Mouse (Mus musculus) testis, adult 2 months (tissue): ENCODE measurements around the gene Nos1ap. TPM values are rescaled to one million over a fixed set of nuclear protein-coding genes. Genes with fewer than 3 reads are reported as not detected.

ENCODE experiments used
- H3K27ac ChIP-seq: fragments of 200-500 bp; 2 replicates; pipeline ENCODE4 v1.5.1; 2012; ENCODE audit warnings: low read depth, low read length; ENCODE audit not compliant: control insufficient read depth, insufficient read depth
- H3K27me3 ChIP-seq: fragments of 200-500 bp; 2 replicates; pipeline ENCODE4 v1.6.1; 2012; ENCODE audit warnings: mild to moderate bottlenecking, low read length, moderate library complexity; ENCODE audit not compliant: control insufficient read depth, insufficient read depth
- H3K36me3 ChIP-seq: fragments of 200-500 bp; 2 replicates; pipeline ENCODE4 v1.6.1; 2012; ENCODE audit warnings: mild to moderate bottlenecking, low read length; ENCODE audit not compliant: control insufficient read depth, insufficient read depth
- H3K4me1 ChIP-seq: fragments of 200-500 bp; 2 replicates; pipeline ENCODE4 v1.6.1; 2012; ENCODE audit warnings: low read length; ENCODE audit not compliant: control insufficient read depth, insufficient read depth
- H3K4me3 ChIP-seq: fragments of 200-500 bp; 2 replicates; pipeline ENCODE4 v1.5.1; 2012; ENCODE audit warnings: low read depth, mild to moderate bottlenecking, low read length, moderate library complexity, mixed read lengths; ENCODE audit not compliant: control insufficient read depth
- CTCF ChIP-seq: fragments of 200-500 bp; IDR thresholded peaks from 2 replicates; pipeline ENCODE4 v1.5.1; 2012; ENCODE audit warnings: low read depth, mild to moderate bottlenecking, inconsistent platforms, low read length, moderate library complexity; ENCODE audit not compliant: control insufficient read depth, insufficient read depth, insufficient replicate concordance
- POLR2A ChIP-seq: fragments of 200-500 bp; IDR thresholded peaks from 2 replicates; pipeline ENCODE4 v1.6.1; 2012; ENCODE audit warnings: low read depth, mild to moderate bottlenecking, inconsistent platforms, low read length, moderate library complexity; ENCODE audit not compliant: control insufficient read depth
- polyA plus RNA-seq: library from polyadenylated mRNA; depleted of rRNA; stranded (reverse); fragments of >200 nt; gene quantifications from 2 replicates; pipeline ENCODE4 v1.2.3, GENCODE M21; 2012

The Nos1ap gene
- polyA plus RNA-seq, 1 experiment = 2.1 TPM

GRCm38 (mm10) chr1:170430660-170431059 lies 159.0 kb downstream of the Nos1ap start:
- Histone ChIP-seq H3K36me3 (no peaks in the 10 kb centered on the region), H3K4me1 (no peaks in the 10 kb centered on the region), H3K27ac (no peak overlapping the region), H3K4me3 (no peak overlapping the region), H3K27me3 (no peaks in the 10 kb centered on the region)
- TF ChIP-seq CTCF = no peak
- TF ChIP-seq POLR2A = no peak

DNA sequence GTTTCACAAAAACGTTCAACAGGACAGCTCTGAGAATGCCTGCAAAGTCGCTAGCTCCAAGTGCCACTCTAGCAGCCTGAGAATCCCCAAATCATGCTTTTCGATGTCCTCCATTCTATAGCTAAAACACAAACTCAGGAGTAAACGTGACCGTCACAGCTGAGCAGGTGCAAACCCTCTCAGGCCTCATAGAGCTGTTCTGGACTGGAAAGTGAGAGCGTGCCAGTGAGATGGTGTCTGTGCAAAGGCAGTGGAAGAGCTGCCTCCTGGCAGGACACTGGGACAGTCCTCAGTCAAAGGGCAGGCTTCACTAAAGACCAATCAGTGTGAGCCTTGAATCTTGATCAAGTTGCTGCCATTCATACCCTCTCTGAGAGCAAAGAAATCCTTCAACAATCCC lies 160.0 kb downstream of the Nos1ap start:
- no peak for TF ChIP-seq CTCF
- no peak for TF ChIP-seq POLR2A
- H3K4me1 ChIP-seq = no peaks in the 10 kb centered on the region
- no peaks in the 10 kb centered on the region for H3K27me3 ChIP-seq
- no peaks in the 10 kb centered on the region for H3K36me3 ChIP-seq
- no peak overlapping the region for H3K4me3 ChIP-seq
- no peak overlapping the region for H3K27ac ChIP-seq

DNA sequence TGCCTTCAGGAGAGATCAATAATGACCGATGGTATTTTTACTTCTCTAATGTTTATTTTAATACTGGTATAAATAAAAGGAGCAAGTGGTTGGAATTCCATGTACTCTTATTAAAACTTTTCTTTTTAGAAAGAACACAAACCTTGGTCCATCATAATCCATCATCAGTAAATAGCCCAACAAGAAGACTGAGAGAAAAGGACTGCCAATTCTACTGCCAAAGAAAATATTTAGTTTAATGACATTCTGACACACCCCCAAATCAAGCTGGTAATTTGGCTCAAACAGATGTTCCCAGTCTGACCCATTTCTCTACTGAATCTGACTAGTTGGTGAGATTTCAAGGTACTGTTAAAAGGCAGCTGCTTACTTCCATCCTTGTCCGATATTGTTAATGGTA lies 161.5 kb downstream of the Nos1ap start:
- TF ChIP-seq POLR2A (no peak), CTCF (no peak)
- H3K4me3 ChIP-seq = no peak overlapping the region
- no peaks in the 10 kb centered on the region for H3K36me3 ChIP-seq
- H3K4me1 ChIP-seq = no peaks in the 10 kb centered on the region
- no peak overlapping the region for H3K27ac ChIP-seq
- no peaks in the 10 kb centered on the region for H3K27me3 ChIP-seq

DNA sequence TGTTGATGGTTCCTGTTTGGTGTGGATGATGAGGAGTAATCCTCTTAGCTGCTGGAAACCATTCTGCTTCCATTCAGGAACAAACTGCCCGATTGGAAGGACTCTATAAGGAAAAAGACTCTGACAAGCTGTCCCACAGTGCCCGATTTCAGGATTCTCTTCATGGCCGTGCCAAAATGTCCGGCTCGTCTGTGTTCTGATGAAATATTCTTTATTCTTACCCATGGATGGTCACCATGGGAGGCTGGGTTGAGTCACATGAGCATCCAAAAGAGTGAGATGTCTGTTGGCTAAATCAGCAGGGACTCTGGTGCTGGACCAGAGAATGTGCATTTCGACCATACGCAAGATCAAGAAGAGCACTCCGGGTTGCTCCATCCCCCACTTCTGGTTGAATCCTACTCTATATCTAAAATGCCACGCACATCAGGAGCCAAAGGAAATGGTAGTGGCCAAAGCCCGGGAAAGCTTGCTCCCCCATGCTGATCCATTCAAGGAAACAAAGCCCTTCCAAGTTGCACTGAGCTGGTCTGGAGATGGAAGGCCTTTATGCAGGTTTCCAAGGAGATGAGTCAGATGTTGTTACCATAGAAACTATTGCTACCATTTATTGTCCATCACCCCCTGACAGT lies 165.3 kb downstream of the Nos1ap start:
- Histone ChIP-seq H3K4me1 (no peaks in the 10 kb centered on the region), H3K36me3 (no peaks in the 10 kb centered on the region), H3K27ac (no peak overlapping the region), H3K27me3 (no peaks in the 10 kb centered on the region), H3K4me3 (no peak overlapping the region)
- no peak for TF ChIP-seq POLR2A
- TF ChIP-seq CTCF = no peak

DNA sequence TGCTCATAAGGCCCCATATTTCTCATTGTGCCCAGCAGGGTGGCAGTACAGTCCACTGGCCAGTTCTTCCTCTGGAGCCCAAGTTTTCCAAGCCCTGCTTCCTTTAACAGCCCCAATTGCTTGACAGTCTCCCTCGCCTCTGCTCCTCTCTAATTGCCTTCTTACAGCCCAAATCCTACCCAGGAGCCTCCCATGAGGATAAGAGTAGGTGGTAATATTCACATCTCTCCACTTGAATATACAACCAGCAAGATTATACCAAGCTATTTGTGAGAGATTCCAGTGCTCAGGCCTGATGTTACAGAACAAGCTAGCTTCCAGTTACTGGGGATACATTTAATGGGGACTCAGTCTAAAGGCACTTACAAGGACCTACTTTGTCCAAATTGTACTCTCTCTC lies 166.6 kb downstream of the Nos1ap start:
- Histone ChIP-seq H3K27me3 (no peaks in the 10 kb centered on the region), H3K4me1 (no peaks in the 10 kb centered on the region), H3K36me3 (no peaks in the 10 kb centered on the region), H3K4me3 (no peak overlapping the region), H3K27ac (no peak overlapping the region)
- no peak for TF ChIP-seq CTCF
- TF ChIP-seq POLR2A = no peak

DNA sequence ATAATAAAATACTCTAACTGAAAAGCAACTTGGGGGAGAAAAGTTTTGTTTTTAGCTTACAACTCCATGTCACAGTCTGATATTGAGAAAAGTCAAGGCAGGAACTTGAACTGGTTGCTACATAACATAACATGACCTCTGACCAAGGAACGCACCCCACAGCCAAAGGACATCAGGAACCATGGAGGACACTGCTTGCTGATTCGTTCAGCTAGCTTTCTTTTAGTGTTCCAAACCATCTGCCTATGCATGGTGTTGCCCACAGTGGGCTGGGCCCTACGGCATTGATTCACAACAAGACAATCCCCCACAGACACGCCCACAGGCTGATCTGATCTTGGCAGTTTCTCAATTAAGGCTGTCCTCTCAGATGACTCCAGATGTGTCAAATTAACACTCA lies 167.5 kb downstream of the Nos1ap start:
- no peaks in the 10 kb centered on the region for H3K4me1 ChIP-seq
- no peak overlapping the region for H3K4me3 ChIP-seq
- no peak overlapping the region for H3K27ac ChIP-seq
- TF ChIP-seq CTCF (no peak), POLR2A (no peak)
- no peaks in the 10 kb centered on the region for H3K27me3 ChIP-seq
- H3K36me3 ChIP-seq = no peaks in the 10 kb centered on the region

GRCm38 (mm10) chr1:170419961-170420360 lies 169.7 kb downstream of the Nos1ap start:
- no peaks in the 10 kb centered on the region for H3K4me1 ChIP-seq
- TF ChIP-seq CTCF (no peak), POLR2A (no peak)
- no peak overlapping the region for H3K27ac ChIP-seq
- no peaks in the 10 kb centered on the region for H3K27me3 ChIP-seq
- no peak overlapping the region for H3K4me3 ChIP-seq
- no peaks in the 10 kb centered on the region for H3K36me3 ChIP-seq

DNA sequence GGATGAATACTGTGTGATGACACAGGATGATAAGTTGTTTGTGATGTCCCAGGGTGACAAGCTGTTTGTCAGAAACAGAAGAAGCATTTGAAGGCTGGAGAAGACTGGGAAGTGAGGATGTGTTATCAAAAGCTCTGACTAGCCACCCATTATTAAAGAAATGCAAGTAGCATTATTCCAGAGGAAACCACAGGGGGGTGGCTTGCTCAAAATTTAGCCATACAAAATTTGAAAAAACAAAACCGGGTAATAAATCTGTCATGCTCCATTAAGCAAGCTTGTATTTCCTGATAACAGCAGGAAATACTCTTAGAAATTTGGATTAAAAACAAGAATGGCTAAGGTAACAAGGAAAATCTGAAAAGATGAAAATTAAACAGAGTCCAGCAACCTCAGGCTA lies 171.5 kb downstream of the Nos1ap start:
- H3K4me1 ChIP-seq = no peaks in the 10 kb centered on the region
- H3K4me3 ChIP-seq = no peak overlapping the region
- no peaks in the 10 kb centered on the region for H3K36me3 ChIP-seq
- H3K27ac ChIP-seq = no peak overlapping the region
- H3K27me3 ChIP-seq = no peaks in the 10 kb centered on the region
- TF ChIP-seq CTCF = no peak
- TF ChIP-seq POLR2A = no peak
